Comparison of ENCODE assay signal across 36 mouse cellular contexts in the genomic region with DNA sequence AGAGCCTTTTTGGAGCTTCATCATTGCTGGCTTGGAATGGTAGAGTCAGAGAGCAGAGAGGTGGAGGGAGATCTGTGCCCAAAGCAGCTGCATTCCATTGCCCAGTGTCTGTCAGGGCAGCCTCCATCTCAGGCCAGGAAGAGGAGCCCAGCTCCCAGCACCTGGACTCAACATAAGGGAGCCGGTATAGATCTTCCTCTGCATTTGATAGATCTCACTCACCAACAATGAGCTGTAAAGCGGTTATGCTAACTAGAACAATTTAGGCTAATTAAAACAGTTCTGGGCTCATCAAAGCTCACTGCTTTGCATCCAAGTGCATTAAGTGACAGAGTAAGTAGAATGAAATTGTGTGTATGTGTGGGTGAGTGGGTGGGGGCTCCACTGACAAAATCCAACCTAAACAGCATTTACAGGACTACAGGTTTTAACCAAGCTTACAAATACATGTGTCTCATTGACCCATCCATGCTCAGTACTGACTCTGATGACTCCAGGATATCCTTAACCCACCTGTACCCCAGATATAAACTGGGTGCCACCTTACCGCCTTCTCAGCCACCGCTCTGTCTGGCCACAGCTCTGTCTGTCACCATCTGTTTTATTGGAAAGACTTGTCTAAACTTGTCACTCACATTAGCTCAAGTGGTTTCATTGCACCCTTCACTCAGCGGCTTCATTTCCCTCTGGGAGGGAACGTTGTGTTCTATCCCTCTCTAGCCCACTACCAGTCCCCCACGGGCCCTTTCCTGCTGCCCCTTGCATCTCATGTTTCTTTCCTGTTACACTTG. TPM values are rescaled to one million over a fixed set of nuclear protein-coding genes. Genes with fewer than 3 reads are reported as not detected.
DNase-seq lines count a peak whose midpoint lies in the region; ATAC-seq and TF ChIP-seq lines count a peak whose summit lies in the region.
"Had no signal": no experiment of that assay in that cellular context is flagged by ENCODE, and none has a peak within 500 bp of the region (broad histone marks: within the 10 kb centered on the region; RNA-seq: fewer than 3 reads in every experiment).

No protein-coding gene starts in this region.

- H3K9me3 ChIP-seq in forebrain, embryonic 12.5 days = no peaks in the 10 kb centered on the region
- no peaks in the 10 kb centered on the region for H3K9me3 ChIP-seq in forebrain, embryonic 10.5 days
- H3K9me3 ChIP-seq in hindbrain, embryonic 14.5 days (ENCODE audit: control insufficient read depth, low read length) = no peaks in the 10 kb centered on the region
- no peaks in the 10 kb centered on the region for H3K9me3 ChIP-seq in hindbrain, embryonic 10.5 days
- H3K9me3 ChIP-seq in forebrain, postnatal 0 days (ENCODE audit: low read length) = no peaks in the 10 kb centered on the region
- H3K9me3 ChIP-seq: embryonic facial prominence, embryonic 13.5 days; heart, embryonic 12.5 days; kidney, embryonic 15.5 days; limb, embryonic 15.5 days; liver, embryonic 13.5 days; megakaryocyte, embryonic 14.5 days; midbrain, embryonic 13.5 days; neural tube, embryonic 12.5 days; stomach, embryonic 15.5 days had no signal

- no peak for DNase-seq in forebrain, embryonic 10.5 days (ENCODE audit: extremely low spot score, low spot score)
- no peak for DNase-seq in hindbrain, embryonic 14.5 days (ENCODE audit: low spot score)
- DNase-seq in hindbrain, embryonic 10.5 days (ENCODE audit: low spot score) = no peak
- DNase-seq in ZHBTc4 (ENCODE audit: low read depth, low spot score) = peak; percentile 29
- peak; percentile 46 for DNase-seq in forebrain, postnatal 0 days
- DNase-seq in right cerebral cortex, adult 18-20 months = no peak
- DNase-seq: adrenal gland, postnatal 14 days; cerebellum, adult 11-12 months; cerebellum, postnatal 10 days; gastrocnemius, adult 2 months; gastrocnemius, postnatal 36 days; heart, adult 2 months; kidney, adult 18-20 months; kidney, postnatal 25 days; liver, embryonic 13.5 days; lung, adult 18-20 months; lung, postnatal 4 days; retina, postnatal 1 day; right cerebral cortex, postnatal 25 days; thymus, postnatal 25 days had no signal

- H3K36me3 ChIP-seq in forebrain, embryonic 12.5 days (replicated peaks) = peaks cover 38% of the 10 kb centered on the region
- H3K36me3 ChIP-seq in forebrain, embryonic 10.5 days (replicated peaks) = peaks cover 40% of the 10 kb centered on the region
- H3K36me3 ChIP-seq in hindbrain, embryonic 14.5 days (replicated peaks; ENCODE audit: control insufficient read depth, insufficient read depth) = peaks cover 42% of the 10 kb centered on the region
- peaks cover 43% of the 10 kb centered on the region for H3K36me3 ChIP-seq in hindbrain, embryonic 10.5 days
- H3K36me3 ChIP-seq in forebrain, postnatal 0 days (ENCODE audit: insufficient read depth) = peaks cover 31% of the 10 kb centered on the region

- H3K4me2 ChIP-seq in forebrain, embryonic 12.5 days = no peak overlapping the region
- H3K4me2 ChIP-seq in hindbrain, embryonic 14.5 days (replicated peaks) = no peak overlapping the region
- no peak overlapping the region for H3K4me2 ChIP-seq in forebrain, postnatal 0 days (ENCODE audit: low read depth)
- H3K4me2 ChIP-seq: embryonic facial prominence, embryonic 13.5 days; heart, embryonic 12.5 days; kidney, embryonic 15.5 days; limb, embryonic 15.5 days; liver, embryonic 13.5 days; midbrain, embryonic 13.5 days; neural tube, embryonic 12.5 days; stomach, embryonic 15.5 days had no signal

- H3K27ac ChIP-seq in forebrain, embryonic 12.5 days = peak overlapping the region; percentile 43; the same call in 1 of the 2 replicates
- H3K27ac ChIP-seq in forebrain, embryonic 10.5 days = no peak overlapping the region
- H3K27ac ChIP-seq in hindbrain, embryonic 14.5 days = no peak overlapping the region
- no peak overlapping the region for H3K27ac ChIP-seq in hindbrain, embryonic 10.5 days
- H3K27ac ChIP-seq in forebrain, postnatal 0 days (ENCODE audit: low read depth, low read length) = peak overlapping the region; percentile 57; the same call in 1 of the 2 replicates
- H3K27ac ChIP-seq: embryonic facial prominence, embryonic 13.5 days; gastrocnemius, adult 2 months; heart, adult 2 months; kidney, embryonic 15.5 days; limb, embryonic 15.5 days; liver, embryonic 13.5 days; midbrain, embryonic 13.5 days; neural tube, embryonic 12.5 days; stomach, embryonic 15.5 days had no signal

- H3K9ac ChIP-seq in forebrain, embryonic 12.5 days = no peak overlapping the region
- H3K9ac ChIP-seq in hindbrain, embryonic 14.5 days = no peak overlapping the region
- no peak overlapping the region for H3K9ac ChIP-seq in forebrain, postnatal 0 days
- H3K9ac ChIP-seq: embryonic facial prominence, embryonic 13.5 days; heart, embryonic 12.5 days; kidney, embryonic 15.5 days; limb, embryonic 15.5 days; liver, embryonic 13.5 days; midbrain, embryonic 13.5 days; neural tube, embryonic 12.5 days; stomach, embryonic 15.5 days had no signal

- no peak for ATAC-seq in forebrain, embryonic 12.5 days (ENCODE audit: low FRiP score)
- ATAC-seq in hindbrain, embryonic 14.5 days (ENCODE audit: low FRiP score) = peak; percentile 35; the same call in 1 of the 2 replicates
- ATAC-seq in forebrain, postnatal 0 days = peak; percentile 80
- no peak for ATAC-seq in activated CD4-positive, CD25-positive, alpha-beta regulatory T cell, adult 4 months
- ATAC-seq: lung, postnatal 0 days; midbrain, embryonic 13.5 days had no signal

- WGBS in forebrain, embryonic 12.5 days = 64% methylated on average over 7 of the region's 7 CpGs
- WGBS in forebrain, embryonic 10.5 days = 84% methylated on average over 7 of the region's 7 CpGs
- 83% methylated on average over 7 of the region's 7 CpGs for WGBS in hindbrain, embryonic 14.5 days
- 76% methylated on average over 7 of the region's 7 CpGs for WGBS in hindbrain, embryonic 10.5 days
- WGBS in forebrain, postnatal 0 days = 41% methylated on average over 7 of the region's 7 CpGs

- H3K4me1 ChIP-seq in forebrain, embryonic 12.5 days = peaks cover 4% of the 10 kb centered on the region; the same call in 1 of the 2 replicates
- peaks cover 5% of the 10 kb centered on the region for H3K4me1 ChIP-seq in forebrain, embryonic 10.5 days
- H3K4me1 ChIP-seq in hindbrain, embryonic 14.5 days (replicated peaks; ENCODE audit: control insufficient read depth, insufficient read depth, low read length) = no peaks in the 10 kb centered on the region
- H3K4me1 ChIP-seq in hindbrain, embryonic 10.5 days (replicated peaks) = 0 out of 2 replicates have a peak, but pooled peaks cover 8% of the 10 kb centered on the region
- H3K4me1 ChIP-seq in forebrain, postnatal 0 days (ENCODE audit: insufficient read depth) = no peaks in the 10 kb centered on the region
- H3K4me1 ChIP-seq: embryonic facial prominence, embryonic 13.5 days; kidney, embryonic 15.5 days; limb, embryonic 15.5 days; liver, embryonic 13.5 days; midbrain, embryonic 13.5 days; neural tube, embryonic 12.5 days; stomach, embryonic 15.5 days had no signal

- no peaks in the 10 kb centered on the region for H3K27me3 ChIP-seq in forebrain, embryonic 12.5 days
- no peaks in the 10 kb centered on the region for H3K27me3 ChIP-seq in forebrain, embryonic 10.5 days (ENCODE audit: poor library complexity, severe bottlenecking)
- no peaks in the 10 kb centered on the region for H3K27me3 ChIP-seq in hindbrain, embryonic 14.5 days (ENCODE audit: control insufficient read depth, insufficient read depth, low read length)
- H3K27me3 ChIP-seq in hindbrain, embryonic 10.5 days (ENCODE audit: insufficient read depth, poor library complexity, severe bottlenecking) = no peaks in the 10 kb centered on the region
- no peaks in the 10 kb centered on the region for H3K27me3 ChIP-seq in forebrain, postnatal 0 days (ENCODE audit: insufficient read depth, low read length)
- H3K27me3 ChIP-seq: CH12.LX; embryonic facial prominence, embryonic 13.5 days; heart, embryonic 12.5 days; kidney, embryonic 15.5 days; limb, embryonic 15.5 days; liver, embryonic 13.5 days; midbrain, embryonic 13.5 days; neural tube, embryonic 12.5 days; stomach, embryonic 15.5 days had no signal

- TF ChIP-seq CTCF in forebrain, postnatal 0 days (IDR thresholded peaks at IDR 0.05; ENCODE audit: low read depth) = no peak

- H3K4me3 ChIP-seq in forebrain, embryonic 12.5 days (replicated peaks) = no peak overlapping the region
- H3K4me3 ChIP-seq in forebrain, embryonic 10.5 days = no peak overlapping the region
- no peak overlapping the region for H3K4me3 ChIP-seq in hindbrain, embryonic 14.5 days (replicated peaks; ENCODE audit: low read length)
- H3K4me3 ChIP-seq in hindbrain, embryonic 10.5 days = no peak overlapping the region
- no peak overlapping the region for H3K4me3 ChIP-seq in forebrain, postnatal 0 days (ENCODE audit: low read depth, low read length)
- H3K4me3 ChIP-seq: embryonic facial prominence, embryonic 13.5 days; erythroblast, embryonic 14.5 days; gastrocnemius, adult 2 months; heart, adult 2 months; heart, embryonic 12.5 days; kidney, embryonic 15.5 days; limb, embryonic 15.5 days; liver, embryonic 13.5 days; megakaryocyte, embryonic 14.5 days; midbrain, embryonic 13.5 days; neural tube, embryonic 12.5 days; stomach, embryonic 15.5 days had no signal

RNA-seq across cellular contexts. Expression of a gene that starts 44.6 kb away (rescaled TPM):
- 203 and 207 TPM in 2 replicates for polyA plus RNA-seq in forebrain, embryonic 12.5 days (2016; fragmentation: Nextera tagmentation; extraction: Ambion mirVana)
- polyA plus RNA-seq in forebrain, embryonic 10.5 days (2016; fragmentation: Nextera tagmentation; extraction: Ambion mirVana) = 231 and 234 TPM in 2 replicates
- polyA plus RNA-seq in hindbrain, embryonic 14.5 days (2014; fragmentation: Nextera tagmentation; extraction: Ambion mirVana) = 205 and 221 TPM in 2 replicates
- polyA plus RNA-seq in hindbrain, embryonic 10.5 days (2016; fragmentation: Nextera tagmentation; extraction: Ambion mirVana) = 210 and 216 TPM in 2 replicates
- total RNA-seq in forebrain, postnatal 0 days (2014; rRNA removed) = 180 and 191 TPM in 2 replicates
- 222 TPM in 2 replicates for polyA plus RNA-seq in forebrain, postnatal 0 days (2015; fragmentation: Nextera tagmentation; extraction: Ambion mirVana)
- polyA plus RNA-seq in activated CD4-positive, CD25-positive, alpha-beta regulatory T cell, adult 4 months (2017; shearing (Covaris generic)) = 10 to 100 TPM; 30.6 to 36.7 TPM

RNA-seq across cellular contexts. Expression of a gene that starts 50.4 kb away (rescaled TPM):
- polyA plus RNA-seq in forebrain, embryonic 12.5 days (2016; fragmentation: Nextera tagmentation; extraction: Ambion mirVana) = 0.33 and 0.44 TPM in 2 replicates
- 0.31 and 0.38 TPM in 2 replicates for polyA plus RNA-seq in forebrain, embryonic 10.5 days (2016; fragmentation: Nextera tagmentation; extraction: Ambion mirVana)
- 0.95 and 1.3 TPM in 2 replicates for polyA plus RNA-seq in hindbrain, embryonic 14.5 days (2014; fragmentation: Nextera tagmentation; extraction: Ambion mirVana)
- polyA plus RNA-seq in hindbrain, embryonic 10.5 days (2016; fragmentation: Nextera tagmentation; extraction: Ambion mirVana) = 0.24 and 0.62 TPM in 2 replicates
- total RNA-seq in forebrain, postnatal 0 days (2014; rRNA removed) = 1.1 and 1.3 TPM in 2 replicates
- 1.2 and 1.6 TPM in 2 replicates for polyA plus RNA-seq in forebrain, postnatal 0 days (2015; fragmentation: Nextera tagmentation; extraction: Ambion mirVana)
- not detected for polyA plus RNA-seq in activated CD4-positive, CD25-positive, alpha-beta regulatory T cell, adult 4 months (2017; shearing (Covaris generic))
- total RNA-seq: adrenal gland, postnatal 14 days; CH12.LX; common myeloid progenitor, adult 5-6 weeks; hematopoietic stem cell, adult 5-6 weeks; monocyte, adult 5-6 weeks had no signal
- polyA plus RNA-seq: embryonic facial prominence, embryonic 13.5 days; erythroblast, embryonic 14.5 days had no signal

Comparison
In these comparisons a context has a peak if more than half of its experiments do, and no peak if none do; other contexts are left out.
1. ATAC-seq: peak in hindbrain, embryonic 14.5 days (single experiment) and forebrain, postnatal 0 days (single experiment); none in forebrain, embryonic 12.5 days (single experiment) and activated CD4-positive, CD25-positive, alpha-beta regulatory T cell, adult 4 months (single experiment).
2. H3K27ac ChIP-seq: peak in forebrain, embryonic 12.5 days (single experiment) and forebrain, postnatal 0 days (single experiment); none in forebrain, embryonic 10.5 days (single experiment), hindbrain, embryonic 14.5 days (single experiment) and hindbrain, embryonic 10.5 days (single experiment).
3. DNase-seq: peak in ZHBTc4 (single experiment) and forebrain, postnatal 0 days (single experiment); none in forebrain, embryonic 10.5 days (single experiment), hindbrain, embryonic 14.5 days (single experiment), hindbrain, embryonic 10.5 days (single experiment) and right cerebral cortex, adult 18-20 months (single experiment).